Mouse (Mus musculus): ENCODE measurements around the gene Rere.

- TF ChIP-seq POLR2A (IDR thresholded peaks at IDR 0.05; ENCODE audit: insufficient read depth, low read depth, low read length) (no peak), CTCF (IDR thresholded peaks at IDR 0.05) (no peak), EP300 (IDR thresholded peaks at IDR 0.05; ENCODE audit: insufficient read depth, low read depth, low read length) (no peak)
Measured at GRCm38 (mm10) chr4:150312646-150313045, 31.2 kb downstream of the Rere start.

Data from heart, adult 2 months (tissue).